ENCODE assay signal across 11 mouse cellular contexts in the genomic region with DNA sequence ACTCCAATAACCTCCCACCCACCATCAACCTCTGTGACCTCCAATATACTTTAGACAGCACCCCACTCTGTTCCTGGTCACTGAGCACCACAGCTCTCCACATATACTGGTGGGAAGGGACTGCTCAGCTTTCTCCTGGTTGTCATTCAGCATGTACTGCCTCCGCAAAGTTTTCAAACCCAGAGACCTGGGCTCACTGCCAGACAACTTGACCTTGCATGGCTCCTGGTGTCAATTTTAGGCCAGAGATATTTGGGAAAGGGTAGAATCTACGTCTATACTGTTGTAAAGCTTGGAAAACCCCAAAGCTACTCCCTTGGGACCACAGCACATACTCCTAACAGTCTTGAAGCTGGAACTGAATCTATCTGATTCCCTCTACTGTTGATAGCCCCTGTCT.
DNase-seq lines count a peak whose midpoint lies in the region; TF ChIP-seq lines count a peak whose summit lies in the region.
"Had no signal": no experiment of that assay in that cellular context is flagged by ENCODE, and none has a peak within 500 bp of the region (broad histone marks: within the 10 kb centered on the region; RNA-seq: fewer than 3 reads in every experiment).

No protein-coding gene starts in this region.

- intact Hi-C loops in gastrocnemius, adult 2 months (cut with DNase I): no loop called here
- intact Hi-C loops in heart, postnatal 36 days (cut with DNase I): no loop called here

- TF ChIP-seq CTCF in gastrocnemius, adult 2 months (IDR thresholded peaks at IDR 0.05): no peak
- no peak for TF ChIP-seq CTCF in layer of hippocampus, adult 2 months (conservative IDR thresholded peaks at IDR 0.05)

- no peak overlapping the region for H3K4me3 ChIP-seq in gastrocnemius, adult 2 months
- H3K4me3 ChIP-seq in layer of hippocampus, adult 2 months: no peak overlapping the region
- H3K4me3 ChIP-seq: megakaryocyte, embryonic 14.5 days had no signal

- no peak overlapping the region for H3K27ac ChIP-seq in gastrocnemius, adult 2 months
- H3K27ac ChIP-seq in layer of hippocampus, adult 2 months: no peak overlapping the region
- H3K27ac ChIP-seq: liver, embryonic 14.5 days had no signal

- peak; percentile 36 for DNase-seq in gastrocnemius, adult 2 months
- DNase-seq in gastrocnemius, postnatal 4 days (ENCODE audit: low spot score in 2 of 2): no peak
- peak; percentile 51 for DNase-seq in ovary, adult 18-20 months (ENCODE audit: low spot score)
- no peak for DNase-seq in ovary, postnatal 10 days (ENCODE audit: low spot score)
- DNase-seq in heart, postnatal 36 days: peak; percentile 57 to 60
- DNase-seq in testis, postnatal 14 days (ENCODE audit: low spot score): peak; percentile 18
- no peak for DNase-seq in layer of hippocampus, adult 2 months (ENCODE audit: low spot score in 2 of 2)
- DNase-seq in left cerebral cortex, adult 8-10 months (ENCODE audit: low spot score in 2 of 2): no peak
- DNase-seq: thymus, postnatal 25 days had no signal

Comparison
In these comparisons a context has a peak if more than half of its experiments do, and no peak if none do; other contexts are left out.
1. DNase-seq: peak in gastrocnemius, adult 2 months (single experiment), ovary, adult 18-20 months (single experiment), heart, postnatal 36 days (2 of 2) and testis, postnatal 14 days (single experiment); none in gastrocnemius, postnatal 4 days (0 of 2), ovary, postnatal 10 days (single experiment), layer of hippocampus, adult 2 months (0 of 2) and left cerebral cortex, adult 8-10 months (0 of 2).